Mouse (Mus musculus) G1E (cell line): ENCODE data around the gene Papola.

Experiments used
- CTCF ChIP-seq: IDR thresholded peaks from 2 replicates; pipeline ENCODE4 v1.5.1; 2012; ENCODE audit warnings: low read depth, low read length, inconsistent platforms, mixed read lengths
- GATA1 ChIP-seq: IDR thresholded peaks from 2 replicates; pipeline ENCODE4 v1.6.1; 2012; ENCODE audit warnings: borderline replicate concordance, low read length, inconsistent platforms, mixed read lengths
- TAL1 ChIP-seq: conservative IDR thresholded peaks from 2 replicates; pipeline ENCODE4 v1.6.1; 2012; ENCODE audit warnings: low read depth, low read length, inconsistent platforms, mixed read lengths

DNA sequence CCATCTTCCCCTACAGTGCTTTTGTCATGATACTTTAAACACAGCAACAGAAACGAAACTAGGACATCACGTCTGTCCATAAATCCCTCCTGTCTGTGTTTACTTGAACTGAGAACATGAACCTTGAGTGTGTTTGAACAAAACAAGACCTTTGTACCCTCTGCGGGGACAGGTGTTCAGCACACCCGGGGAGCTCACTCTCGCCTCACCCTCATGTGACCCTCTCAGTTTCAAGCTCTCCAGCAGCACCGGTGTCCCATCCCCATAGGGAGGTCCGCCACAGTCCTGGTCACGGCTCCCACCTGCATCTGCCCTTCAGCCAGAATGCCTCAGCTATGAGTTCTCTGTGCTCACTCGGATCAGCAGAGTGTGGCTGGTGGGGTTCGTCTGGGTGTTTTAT, 30.7 kb upstream of the Papola start:
- no peak for TF ChIP-seq CTCF
- TF ChIP-seq TAL1, result no peak
- no peak for TF ChIP-seq GATA1
